Mouse (Mus musculus): ENCODE measurements at regions not wholly inside any gene's neighbourhood (a gene's known extent, or its start where the extent isn't known, plus 50 kb on each side); places are given as distances from the start of the nearest gene placed in this dataset.
"Not testable (repeated sequence)": the region's sequence is repeated elsewhere in the genome, so short reads cannot be mapped to it uniquely, and the experiment has no call there.

GRCm38 (mm10) chr13:70015183-70015582, 213.0 kb downstream of the Med10 start:
- DNase-seq, result no peak

GRCm38 (mm10) chr13:70017535-70017934, 215.3 kb downstream of the Med10 start:
- no peak for DNase-seq

DNA sequence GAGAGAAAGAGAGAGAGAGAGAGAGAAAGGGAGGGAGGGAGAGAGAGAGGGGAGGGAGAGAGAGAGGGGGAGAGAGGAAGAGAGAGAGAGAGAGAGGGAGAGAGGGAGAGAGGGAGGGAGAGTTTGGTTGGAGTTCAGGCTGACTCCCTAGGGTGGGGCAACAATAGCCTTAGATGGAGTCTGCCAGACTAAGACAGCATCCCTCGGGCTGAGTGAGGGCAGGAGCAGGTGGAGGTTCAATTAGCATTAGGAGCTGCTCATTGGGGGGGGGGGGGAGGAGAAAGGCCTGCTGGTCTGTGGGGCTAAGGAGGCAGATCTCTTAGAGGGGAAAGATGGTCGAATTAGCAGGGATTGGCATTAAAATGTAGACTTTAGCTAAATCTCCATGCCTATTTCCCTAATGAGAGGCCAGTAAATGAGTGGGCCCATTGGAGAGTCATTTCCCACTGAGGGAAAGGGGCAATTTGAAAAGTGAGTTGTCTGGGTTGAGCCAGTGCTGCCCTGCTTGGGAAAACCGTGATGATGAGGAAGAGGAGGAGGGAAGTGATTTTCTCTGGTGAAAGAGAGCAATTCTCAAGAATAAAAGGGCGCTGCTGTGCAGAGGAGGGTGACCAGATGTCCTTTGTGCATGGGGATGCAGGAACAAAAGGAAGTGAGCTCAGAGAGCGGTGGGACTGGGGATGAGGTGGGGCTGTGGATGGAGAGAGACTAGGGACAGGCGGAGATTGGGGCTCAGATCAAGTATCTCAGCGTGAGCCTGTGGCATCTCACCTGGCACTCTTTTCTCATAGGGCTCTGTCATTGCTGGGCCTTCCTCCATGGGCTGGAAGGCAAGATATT, 218.0 kb downstream of the Med10 start:
- DNase-seq, result no peak

DNA sequence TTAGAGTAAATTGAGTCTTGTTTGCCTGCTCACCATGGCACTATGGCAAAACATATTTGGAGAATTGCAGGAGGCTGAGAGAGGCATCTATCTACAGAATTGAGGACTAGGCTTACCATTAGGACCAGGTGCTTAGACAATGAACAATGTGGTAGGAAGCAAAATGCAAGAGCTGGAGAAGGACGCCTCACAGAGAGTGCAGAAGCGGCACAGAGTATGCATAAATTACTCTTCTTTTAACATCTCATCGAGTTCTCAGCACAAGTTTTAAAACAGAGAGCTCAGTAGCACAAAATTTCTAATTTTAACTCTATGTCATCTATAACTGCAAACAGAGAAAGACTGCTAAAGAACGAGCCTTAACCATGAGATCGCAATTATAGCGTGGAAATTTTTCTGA, 231.1 kb downstream of the Med10 start:
- no peak for DNase-seq

DNA sequence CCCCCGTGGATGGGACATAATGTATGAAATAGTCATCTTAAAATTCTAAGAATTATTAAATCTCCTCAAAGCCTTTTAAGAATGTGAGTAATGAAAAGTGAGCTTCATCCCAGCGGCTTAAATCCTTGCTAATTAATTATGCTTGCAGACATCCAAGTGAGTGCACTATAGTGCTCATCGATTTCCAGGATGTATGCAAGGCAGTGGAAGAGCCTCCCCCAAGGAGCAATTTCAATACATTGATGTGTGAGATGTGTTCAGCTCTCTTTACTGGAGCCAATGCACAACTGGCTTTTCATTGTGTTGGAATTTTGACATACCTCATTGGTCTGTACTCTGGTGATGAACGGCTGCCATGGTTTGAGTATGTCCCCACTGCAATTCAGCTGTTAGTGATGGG, 231.6 kb downstream of the Med10 start:
- no peak for DNase-seq

- DNase-seq, result no peak
Measured at GRCm38 (mm10) chr13:70037985-70038667, 235.9 kb downstream of the Med10 start.

GRCm38 (mm10) chr13:70057920-70058319, 255.7 kb downstream of the Med10 start:
- DNase-seq, result no peak

DNA sequence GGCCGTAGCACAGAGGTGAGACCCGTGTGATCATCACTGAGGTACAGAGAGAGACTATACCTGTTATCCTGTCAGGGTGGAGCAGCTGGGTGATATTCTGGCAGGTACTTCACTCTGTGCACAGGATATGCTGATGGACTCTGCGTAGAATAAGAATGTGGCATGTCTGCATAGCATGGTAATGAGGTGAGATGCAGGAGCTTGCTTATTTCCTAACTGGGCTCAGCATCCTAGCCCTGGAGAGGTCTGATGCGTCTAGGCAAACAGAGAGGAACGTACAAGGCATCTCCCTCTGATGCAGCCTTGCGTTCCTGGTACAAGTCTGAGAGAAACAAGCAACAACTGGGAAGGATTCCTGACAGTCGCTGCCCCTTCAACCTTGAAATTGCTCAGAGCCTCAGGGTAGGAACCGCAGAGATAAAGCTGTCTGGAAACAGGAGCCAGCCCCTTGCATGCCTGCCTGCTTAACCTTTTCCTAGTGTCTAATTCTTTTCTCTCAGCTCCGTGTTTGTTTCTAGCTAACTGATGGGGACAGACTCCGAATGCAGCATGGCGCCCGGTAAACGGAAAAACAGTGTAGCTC, 259.3 kb downstream of the Med10 start:
- no peak for DNase-seq

- DNase-seq, result no peak
Measured at GRCm38 (mm10) chr13:70073655-70074054, 271.5 kb downstream of the Med10 start.

GRCm38 (mm10) chr13:70075353-70075752, 273.2 kb downstream of the Med10 start:
- DNase-seq, result no peak

DNA sequence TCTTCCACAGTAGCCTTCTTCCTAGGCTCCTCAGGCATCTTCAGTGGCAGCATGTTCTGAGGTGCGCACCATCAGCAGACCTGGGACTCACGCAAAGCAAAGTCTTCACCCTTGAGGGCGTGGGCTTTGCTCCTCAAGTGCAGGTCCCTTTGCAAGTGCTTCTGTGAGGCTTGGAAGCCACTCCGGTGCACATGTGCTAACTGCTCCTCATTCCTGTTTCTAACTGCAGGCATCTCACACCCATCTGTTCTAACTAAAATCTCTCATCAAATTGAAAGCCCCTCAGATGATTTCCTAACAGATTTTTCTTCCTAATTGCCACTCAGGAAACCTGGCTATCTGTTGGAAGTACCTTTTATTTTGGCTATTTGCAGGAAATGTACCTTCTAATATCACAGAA, 278.9 kb downstream of the Med10 start:
- DNase-seq, result no peak

GRCm38 (mm10) chr13:70092886-70093285, 290.7 kb downstream of the Med10 start:
- no peak for DNase-seq

DNA sequence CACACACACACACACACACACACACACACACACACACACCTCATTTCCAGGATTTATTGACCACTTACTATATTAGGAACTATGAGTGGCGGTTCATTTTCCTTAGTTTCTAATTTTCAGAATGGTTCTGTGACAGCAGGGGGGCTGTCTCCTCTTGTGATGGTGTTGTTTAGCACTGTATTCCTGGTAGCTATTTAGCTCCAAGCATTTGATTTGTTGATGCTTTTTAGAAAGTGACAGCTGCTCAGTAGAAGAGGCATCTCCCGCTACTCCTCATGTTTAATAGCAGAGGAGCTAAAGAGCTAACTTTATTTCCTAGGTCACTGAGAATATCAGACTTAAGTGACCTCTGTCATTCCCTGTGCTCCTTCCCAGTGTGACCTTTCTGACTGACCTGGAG, 291.8 kb downstream of the Med10 start:
- DNase-seq, result no peak

DNA sequence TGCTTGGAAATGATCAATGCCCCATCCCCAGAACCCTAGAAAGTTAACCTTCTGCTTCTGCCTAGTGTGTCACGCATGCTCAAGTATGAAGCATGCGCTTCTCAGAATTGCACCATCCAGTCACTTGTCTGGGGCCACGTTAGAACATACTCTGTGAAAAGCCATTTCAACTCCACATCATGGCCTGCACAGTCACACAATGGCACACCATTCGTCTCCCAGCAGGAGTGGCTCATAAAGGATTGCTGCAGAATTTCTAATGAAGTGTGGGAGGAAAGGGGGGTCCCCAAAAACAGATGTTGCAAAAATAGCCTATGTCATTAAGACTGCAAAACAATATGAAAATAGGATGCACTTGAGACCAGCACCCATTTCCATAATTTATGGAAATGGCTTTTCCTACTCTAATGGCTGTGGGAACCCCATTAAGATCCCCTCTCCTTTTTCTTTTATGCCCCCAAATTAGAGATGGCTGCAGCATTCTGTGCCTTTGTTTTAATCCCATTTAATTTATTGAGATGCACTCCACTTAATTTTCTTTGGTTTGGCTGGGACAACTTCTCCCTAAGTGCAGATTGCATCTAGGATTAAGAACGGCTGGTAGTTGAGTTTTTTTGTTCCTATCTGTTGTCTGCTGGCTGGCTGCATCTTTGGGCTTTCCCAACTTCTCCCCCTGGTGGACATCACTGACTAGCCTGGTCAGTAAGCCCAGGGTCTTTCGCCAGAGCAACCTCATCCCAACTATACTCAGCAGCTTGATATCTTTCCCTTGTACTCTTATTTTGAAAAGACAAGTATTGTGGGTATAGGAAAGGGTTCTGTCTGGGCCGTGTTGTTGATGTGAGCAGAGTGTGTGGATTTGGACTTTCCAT, 294.5 kb downstream of the Med10 start:
- no peak for DNase-seq

- not testable (repeated sequence) for DNase-seq
Measured at GRCm38 (mm10) chr13:70100091-70100490, 297.9 kb downstream of the Med10 start.

DNA sequence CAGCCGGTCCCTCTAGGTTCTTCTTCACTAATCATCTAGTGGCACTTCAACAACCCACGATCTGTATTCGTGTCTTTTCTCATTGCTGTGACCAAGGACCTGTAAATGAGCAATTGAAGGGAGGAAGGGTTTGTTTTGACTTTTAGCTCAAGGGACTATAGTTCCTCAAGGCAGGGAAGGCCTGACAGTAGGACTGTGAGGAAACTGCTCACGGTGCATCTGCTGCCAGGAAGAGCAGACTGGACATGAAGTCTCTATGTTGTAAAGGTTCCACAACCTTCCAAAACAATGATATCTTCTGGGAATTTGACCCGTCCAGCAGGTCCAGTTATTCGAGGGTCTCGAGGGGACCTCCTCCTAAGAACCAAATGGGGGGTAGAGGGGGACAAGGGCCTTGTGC, 300.8 kb downstream of the Med10 start:
- no peak for DNase-seq

GRCm38 (mm10) chr13:70103491-70103890, 301.3 kb downstream of the Med10 start:
- DNase-seq, result not testable (repeated sequence)

DNA sequence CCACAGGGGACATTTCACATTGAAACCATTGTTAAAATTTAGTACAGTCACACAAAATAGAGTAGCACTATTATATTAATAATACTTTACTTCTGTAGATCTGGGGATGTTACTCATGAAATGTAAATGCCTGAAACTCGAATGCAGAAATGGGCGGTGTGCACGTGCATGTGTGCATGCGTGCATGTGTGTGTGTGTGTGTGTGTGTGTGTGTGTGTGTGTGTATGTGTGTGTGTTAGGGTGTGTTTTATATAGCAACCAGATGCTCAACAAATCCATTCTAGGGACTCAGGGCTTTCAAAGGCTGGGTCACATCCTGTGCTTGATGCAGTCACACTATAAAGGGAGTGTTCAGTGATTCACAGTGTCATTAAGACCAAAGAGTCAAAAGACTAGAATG, 301.7 kb downstream of the Med10 start:
- no peak for DNase-seq

DNA sequence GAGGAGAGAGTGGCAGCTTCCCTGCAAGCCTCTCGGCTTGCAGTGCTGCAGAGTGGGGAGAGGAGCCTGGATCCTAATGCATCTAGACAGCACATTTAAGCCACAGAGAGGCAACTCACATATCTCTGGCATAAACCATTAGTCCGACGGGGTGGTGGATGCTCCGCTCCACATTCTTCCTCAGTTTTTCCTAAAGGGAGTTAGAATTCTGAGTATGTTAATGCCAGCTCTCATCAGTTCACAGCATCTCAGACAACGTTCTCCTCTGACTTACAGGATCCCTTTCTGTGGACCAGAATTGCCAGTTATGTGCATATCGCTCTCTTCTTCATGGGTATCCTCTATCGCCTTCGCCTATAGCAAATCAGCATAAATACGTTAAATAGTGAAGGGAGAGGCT, 313.4 kb downstream of the Med10 start:
- DNase-seq, result no peak

DNA sequence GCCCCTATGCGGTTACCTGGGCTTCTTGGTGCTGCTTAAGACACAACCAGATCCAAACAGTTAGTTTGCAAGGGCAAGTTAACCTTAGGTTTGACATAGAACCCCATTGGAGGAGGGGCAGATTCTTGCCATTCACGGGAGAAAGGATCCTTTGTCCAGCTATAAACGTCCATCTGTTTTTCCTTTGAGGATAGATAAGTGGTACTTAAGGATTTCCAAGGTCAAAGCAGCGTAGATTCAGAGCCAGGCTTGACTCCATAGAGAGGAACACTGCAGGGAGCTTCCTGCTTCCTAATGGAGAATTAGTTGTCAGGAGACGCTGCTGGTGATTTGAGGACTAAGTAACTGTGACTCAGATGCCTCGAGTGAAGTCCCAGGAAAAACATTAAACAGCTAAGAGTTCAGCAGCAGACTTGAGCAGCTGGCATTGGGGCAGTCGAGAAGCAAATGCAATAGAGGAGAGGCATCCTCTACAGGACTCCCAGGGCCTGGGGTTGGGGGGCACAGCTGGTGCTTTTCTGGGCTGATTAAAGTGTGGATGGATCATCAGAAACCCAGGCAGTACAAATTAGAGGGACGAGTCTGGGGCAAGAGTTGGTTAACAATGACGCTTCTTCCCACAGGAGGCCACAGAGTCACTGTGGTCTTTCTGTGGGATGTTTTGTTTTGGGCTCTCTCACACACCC, 322.8 kb downstream of the Med10 start:
- no peak for DNase-seq

DNA sequence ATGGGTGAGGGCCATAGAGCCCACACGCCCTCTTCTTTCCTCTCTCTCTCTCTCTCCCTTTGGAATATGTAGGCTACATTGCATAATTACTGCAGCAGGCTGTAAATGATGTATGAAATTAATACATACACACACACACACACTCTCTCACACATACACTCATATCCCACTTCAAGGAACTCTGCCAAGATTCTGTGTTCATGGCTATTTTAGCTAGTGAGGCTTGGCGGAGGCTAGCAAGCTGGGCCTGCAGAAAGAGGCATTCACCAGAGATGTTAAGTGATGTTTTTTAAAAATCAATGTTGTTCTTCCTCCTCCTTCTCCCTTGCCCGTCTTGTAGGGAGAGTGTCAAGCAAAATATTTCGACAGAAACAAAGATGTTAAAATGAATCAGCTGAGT, 325.1 kb downstream of the Med10 start:
- no peak for DNase-seq

DNA sequence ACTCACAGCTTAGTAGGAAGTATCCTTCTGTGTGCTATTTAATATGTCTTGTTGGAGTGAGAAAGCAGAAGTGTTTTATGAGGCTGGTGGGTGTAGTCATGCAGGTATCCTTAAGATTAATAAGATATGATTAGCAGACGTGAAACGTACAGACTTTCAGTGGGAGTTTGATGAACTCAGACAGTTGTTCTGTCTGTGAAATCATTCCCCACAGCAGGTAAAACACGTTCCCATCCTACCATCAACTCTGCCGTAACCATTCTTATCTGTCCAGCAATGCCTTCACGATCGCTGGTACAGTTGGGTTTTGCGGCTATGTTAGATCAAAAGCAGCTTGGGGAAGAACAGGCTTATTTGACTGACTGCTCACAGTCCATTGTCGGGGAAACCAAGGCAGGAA, 332.3 kb downstream of the Med10 start:
- DNase-seq, result no peak

GRCm38 (mm10) chr13:70136209-70136608, 334.0 kb downstream of the Med10 start:
- no peak for DNase-seq

Data from kidney, adult 9 months (tissue).